Mouse (Mus musculus): ENCODE results near the gene Smc5.

- TF ChIP-seq POLR2A (IDR thresholded peaks at IDR 0.05; ENCODE audit: control insufficient read depth, extremely low read depth, insufficient read depth, low read length, poor library complexity) (no peak), CTCF (IDR thresholded peaks at IDR 0.05; ENCODE audit: borderline replicate concordance, control insufficient read depth, extremely low read depth, insufficient read depth, low read length, poor library complexity) (no peak)
Observed at GRCm38 (mm10) chr19:23159780-23160395, 113.8 kb downstream of the Smc5 start.

Data from thymus, adult 2 months (tissue).